Mouse (Mus musculus) thymus, postnatal 36 days (tissue): ENCODE results near the gene Mylk3.

Source experiments
- DNase-seq, 2 experiments: peaks; one replicate each; pipeline ENCODE4 v3.0.0; 2022; ENCODE audit warnings: mixed read lengths in 2 of 2

Mylk3 gene

GRCm38 (mm10) chr8:85386205-85386604, at the start of gene Mylk3:
Gene Mylk3, minus strand, starts transcription at chr8:85386345.
- no peak for DNase-seq

DNA sequence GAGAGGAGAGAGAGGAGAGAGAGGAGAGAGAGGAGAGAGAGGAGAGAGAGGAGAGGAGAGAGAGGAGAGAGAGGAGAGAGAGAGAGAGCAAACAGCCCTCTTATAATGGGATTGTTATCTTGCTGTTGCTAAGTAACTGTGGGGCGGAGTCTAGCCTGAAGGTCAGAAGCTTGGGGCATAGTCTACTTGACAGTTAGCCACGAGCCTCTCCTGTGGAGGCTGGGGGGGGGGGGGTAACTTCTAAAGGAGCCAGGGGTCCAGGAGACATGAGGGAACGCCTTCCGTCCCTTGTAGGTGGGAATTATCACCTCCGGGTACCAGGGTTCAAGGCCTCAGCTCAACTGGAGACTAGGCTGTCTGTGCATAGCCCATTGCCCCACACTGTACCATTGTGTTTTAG, 49.6 kb upstream of the Mylk3 start:
- DNase-seq: no peak

- DNase-seq: no peak
Measured at GRCm38 (mm10) chr8:85434817-85435216, 48.7 kb upstream of the Mylk3 start.

DNA sequence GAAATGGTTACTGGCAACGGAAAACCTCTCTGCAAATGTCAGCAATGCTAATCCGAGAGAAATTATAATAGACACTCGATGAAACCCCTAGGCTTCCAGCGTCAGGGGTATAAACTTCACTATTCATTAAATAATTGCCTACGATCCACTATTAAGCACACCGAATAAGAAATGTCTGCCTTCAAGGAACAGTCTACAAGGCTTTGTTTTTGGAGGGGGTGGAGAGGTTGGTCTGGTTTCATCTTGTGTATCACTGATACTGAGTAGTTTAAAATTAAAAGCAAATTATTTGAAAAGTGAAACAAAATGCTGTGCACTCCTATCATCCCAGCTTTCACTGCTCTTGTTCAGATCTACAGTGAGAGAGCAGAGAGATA, 46.9 kb upstream of the Mylk3 start:
- no peak for DNase-seq

DNA sequence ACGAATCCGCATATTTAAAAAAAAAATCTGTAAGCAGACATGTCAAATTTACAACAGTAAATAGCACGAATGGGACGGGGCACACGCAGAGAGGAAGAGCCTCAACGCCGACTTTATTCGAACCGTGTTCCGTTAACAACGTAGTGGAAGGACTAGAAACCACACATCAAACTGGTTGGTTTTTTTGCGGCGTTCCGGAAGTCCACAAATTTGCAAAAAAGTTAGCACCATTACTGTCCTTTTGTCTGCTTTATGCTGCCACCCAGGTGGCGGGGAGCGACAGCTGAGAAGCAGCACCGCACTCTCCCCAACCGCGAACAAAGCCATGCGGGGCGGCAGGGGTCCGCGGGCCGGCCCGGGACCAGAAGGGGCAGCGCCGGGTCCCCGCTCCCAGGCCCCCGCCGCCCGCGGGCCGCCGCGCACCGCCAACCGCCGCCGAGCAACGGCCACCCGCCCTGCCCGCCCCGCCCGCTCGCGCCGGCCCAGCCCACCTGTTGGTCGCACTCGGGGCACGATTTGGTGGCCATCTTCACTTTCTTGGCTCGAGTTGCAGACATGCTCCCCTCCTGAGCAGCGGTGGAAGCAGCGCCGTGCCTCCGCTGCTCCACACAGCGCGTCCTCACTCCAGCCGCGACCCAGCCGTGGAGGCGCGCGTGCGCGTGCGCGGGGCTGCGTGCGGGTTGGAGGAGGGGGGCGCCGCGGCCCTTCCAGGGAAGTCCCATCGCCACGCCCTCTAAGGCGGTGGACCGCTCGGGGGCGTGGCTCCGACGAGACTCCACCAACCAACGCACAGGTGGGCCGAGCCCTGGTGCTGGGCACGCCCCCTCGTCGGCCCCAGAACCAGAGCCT, 46.2 kb upstream of the Mylk3 start, which contains the start of gene 4921524J17Rik:
TSS of gene 4921524J17Rik (minus strand) at position 666 of the 849 bp plus-strand sequence.
- DNase-seq: peak; percentile 97 to 99

DNA sequence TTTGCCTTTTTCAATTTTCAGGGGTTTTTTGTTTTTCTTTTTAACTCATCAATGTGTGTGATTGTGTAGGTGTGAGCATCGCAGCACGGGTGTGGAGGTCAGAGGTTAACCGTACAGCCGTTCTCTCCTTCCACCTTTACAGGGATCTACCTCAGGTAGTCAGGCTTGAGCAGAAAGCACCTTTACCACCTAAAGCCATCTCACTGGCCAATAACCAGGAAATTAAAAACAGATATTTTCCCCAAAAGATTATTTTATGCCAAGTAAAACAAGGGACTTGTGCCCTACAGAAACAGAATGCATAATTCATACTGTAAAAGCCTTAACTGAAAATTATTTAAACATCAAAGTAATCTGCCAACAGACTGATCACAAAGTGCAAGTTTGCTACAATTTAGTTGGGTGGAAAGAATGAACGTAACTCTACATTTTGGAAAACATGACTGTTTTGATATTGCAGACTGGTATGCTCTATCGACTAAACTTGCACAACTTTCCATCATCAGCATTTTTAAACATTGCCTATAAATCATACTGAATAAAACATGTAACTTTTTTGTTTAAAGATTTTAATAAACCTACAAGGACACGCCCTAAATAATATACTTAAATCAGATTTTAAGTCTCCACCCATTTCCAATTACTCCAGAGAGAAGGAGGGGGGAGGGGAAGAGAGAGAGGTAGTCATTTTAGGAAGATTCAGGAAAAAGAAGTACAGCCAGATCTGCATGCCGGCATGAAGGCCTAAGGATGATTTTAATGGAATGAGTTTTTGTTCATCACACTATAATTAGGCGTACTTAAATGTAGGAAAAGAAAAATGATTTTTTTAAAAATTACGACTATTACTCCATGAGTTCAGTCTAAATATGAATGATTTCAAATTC, 45.4 kb upstream of the Mylk3 start:
- no peak for DNase-seq

DNA sequence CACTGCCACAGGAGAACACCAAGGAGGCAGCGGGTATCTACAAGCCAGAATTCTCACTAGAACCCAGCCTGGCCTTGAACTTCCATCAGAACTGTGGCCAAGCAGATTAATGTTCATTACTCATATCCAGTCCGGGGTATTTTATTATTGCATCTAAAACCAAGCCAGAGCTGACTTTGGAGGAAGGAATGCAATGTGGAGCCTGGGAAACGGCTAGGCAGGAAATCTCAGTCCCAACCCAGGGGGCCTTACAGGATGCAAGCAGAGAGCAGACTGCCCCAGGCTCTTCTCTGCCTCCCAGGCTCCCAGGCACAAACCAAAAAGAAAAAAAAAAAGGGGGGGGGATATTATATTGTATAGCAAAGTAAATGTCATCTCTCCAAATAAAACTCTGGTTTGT, 44.7 kb upstream of the Mylk3 start:
- no peak for DNase-seq

GRCm38 (mm10) chr8:85429219-85429618, 43.1 kb upstream of the Mylk3 start:
- no peak for DNase-seq

- DNase-seq: no peak
Measured at GRCm38 (mm10) chr8:85427026-85427425, 40.9 kb upstream of the Mylk3 start.

DNA sequence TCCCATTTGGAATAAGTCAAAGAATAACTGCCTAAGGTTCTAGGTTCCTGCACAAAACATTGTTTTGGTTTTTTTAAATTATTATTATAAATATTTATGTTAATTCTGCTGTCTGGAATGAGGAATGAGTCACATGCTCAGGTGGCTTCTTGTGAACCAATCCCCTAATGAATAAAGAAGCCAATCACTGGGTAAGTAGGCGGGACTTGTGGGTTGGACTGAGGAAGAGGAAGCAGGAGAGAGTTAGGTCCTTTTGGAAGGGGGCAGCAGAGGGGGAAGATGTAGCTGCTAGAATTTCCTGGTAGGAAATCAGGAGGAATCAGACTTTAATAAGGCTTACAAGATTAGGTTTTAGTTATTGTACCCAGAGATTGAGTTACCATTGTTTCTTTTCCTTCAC, 35.2 kb upstream of the Mylk3 start:
- DNase-seq: no peak

GRCm38 (mm10) chr8:85408526-85408925, 22.4 kb upstream of the Mylk3 start:
- no peak for DNase-seq

DNA sequence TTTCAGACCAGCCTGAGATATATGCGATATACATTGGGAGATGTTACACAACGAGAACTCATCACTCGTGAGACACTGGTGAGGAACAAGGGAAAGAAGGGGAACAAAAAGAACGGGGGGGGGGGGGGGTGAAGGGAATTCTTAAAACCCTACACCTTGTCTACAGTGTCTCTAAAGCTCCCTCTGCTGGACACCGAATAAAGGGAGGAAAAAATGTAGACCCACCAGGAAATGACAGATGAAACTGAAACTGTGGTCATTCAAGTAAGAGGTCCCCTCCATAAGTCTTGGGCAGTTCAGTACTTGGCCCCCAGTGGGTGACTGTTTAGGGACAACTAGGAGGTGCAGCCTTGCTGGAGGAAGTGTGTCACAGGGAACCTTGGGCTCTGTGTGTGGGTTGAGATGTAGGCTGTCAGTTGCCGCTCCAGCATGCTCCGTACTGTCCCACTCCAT, 21.9 kb upstream of the Mylk3 start:
- peak in 1 of 2 experiments; percentile 9 for DNase-seq

DNA sequence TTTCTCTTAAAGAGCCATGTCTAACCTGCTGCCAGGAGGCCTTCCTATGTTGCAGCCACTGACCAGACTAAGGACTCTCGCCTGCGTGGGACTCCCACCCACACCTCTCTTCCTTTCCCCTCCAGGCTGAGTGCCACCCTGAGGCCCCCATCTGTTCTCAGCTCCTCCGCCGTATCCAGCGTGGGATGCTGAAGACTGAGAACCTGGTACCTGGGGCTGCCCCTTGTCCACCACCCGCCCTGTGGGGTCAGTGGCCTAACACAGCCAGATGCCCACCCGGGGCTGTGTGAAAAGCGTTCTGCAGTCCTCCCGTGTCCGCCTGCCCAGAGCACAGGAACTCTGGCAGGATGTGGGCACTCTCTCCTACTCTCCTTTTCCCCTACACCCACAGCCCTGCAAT, 19.8 kb upstream of the Mylk3 start:
- DNase-seq: no peak

GRCm38 (mm10) chr8:85405418-85405817, 19.3 kb upstream of the Mylk3 start:
- DNase-seq: no peak

- no peak for DNase-seq
Measured at GRCm38 (mm10) chr8:85398548-85398947, 12.4 kb upstream of the Mylk3 start.

DNA sequence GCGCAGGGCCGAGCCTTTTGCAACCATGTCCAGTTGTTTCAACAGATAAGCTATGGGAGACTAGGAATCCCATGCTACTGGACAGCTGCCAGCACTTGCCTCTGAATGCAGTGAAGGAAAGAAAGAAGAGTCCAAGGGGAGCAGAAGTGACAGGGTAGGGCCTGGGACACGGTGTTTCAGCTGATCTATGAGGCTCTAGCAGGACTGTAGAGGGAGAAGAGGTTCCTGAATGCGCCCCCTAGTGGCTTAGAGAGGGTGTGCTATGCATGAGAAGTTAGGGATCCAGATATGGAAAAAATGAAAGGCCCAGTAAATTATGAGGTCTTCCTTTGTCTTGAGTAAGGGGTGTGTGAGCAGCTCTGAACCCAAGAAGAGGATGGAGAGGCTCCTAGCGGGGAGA, 11.4 kb upstream of the Mylk3 start:
- DNase-seq: peak; percentile 16 to 23

- no peak for DNase-seq
Measured at GRCm38 (mm10) chr8:85396432-85397079, 10.4 kb upstream of the Mylk3 start.

GRCm38 (mm10) chr8:85395681-85396431, 9.7 kb upstream of the Mylk3 start:
- DNase-seq: no peak

DNA sequence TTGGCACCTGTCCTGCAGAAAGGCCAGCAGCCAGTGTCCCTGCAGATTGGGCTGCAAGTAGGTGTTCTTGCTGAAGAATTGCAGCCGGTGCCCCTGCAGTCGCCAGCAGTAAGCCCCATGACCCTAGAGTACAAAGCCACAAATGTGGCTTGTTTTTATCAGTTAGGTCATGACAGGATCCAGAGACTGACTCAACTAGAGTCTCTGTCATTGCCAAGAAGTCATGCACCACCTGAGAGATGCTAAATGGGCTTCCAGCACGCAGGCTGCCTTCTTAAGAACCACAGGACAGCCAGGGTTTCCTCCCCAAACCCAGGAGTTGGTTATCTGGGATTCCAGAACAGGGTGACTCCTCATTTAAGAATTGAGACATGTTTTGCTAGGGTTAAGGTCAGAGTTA, 8.9 kb upstream of the Mylk3 start:
- no peak for DNase-seq

- no peak for DNase-seq
Measured at GRCm38 (mm10) chr8:85393199-85393598, 7.1 kb upstream of the Mylk3 start.

- DNase-seq: no peak
Measured at GRCm38 (mm10) chr8:85391438-85391837, 5.3 kb upstream of the Mylk3 start.

- no peak for DNase-seq
Measured at GRCm38 (mm10) chr8:85381926-85382325, 4.2 kb downstream of the Mylk3 start.
